Mouse (Mus musculus) right cerebral cortex, postnatal 36 days (tissue): ENCODE data around the gene Tmem88.

Experiments used
- DNase-seq, 2 experiments: peaks; one replicate each; pipeline ENCODE4 v3.0.0; 2022; ENCODE audit warnings: low spot score in 2 of 2, mixed read lengths in 1 of 2

Tmem88 gene

DNA sequence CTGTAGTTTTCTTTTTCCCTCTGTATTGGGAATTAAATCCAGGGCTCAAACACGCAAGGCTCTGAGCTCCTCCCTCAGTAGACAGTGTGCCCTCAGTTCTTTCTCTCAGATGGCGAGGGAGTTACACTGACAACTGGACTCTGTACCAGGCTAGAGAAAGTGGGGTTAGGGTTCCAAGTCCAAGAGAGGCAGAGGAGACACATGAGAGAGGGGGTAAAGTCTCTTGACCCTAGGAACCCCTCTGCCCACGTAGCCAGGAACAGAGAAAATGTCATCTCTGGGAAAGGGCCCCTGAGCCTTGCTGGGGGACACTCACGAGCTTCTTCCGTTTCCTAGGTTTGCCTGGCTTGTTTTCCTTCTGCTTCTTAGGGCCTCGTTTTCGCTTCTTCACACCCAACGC is 33.7 kb downstream of the Tmem88 start:
- DNase-seq, result no peak

- no peak for DNase-seq
Observed at GRCm38 (mm10) chr11:69362479-69362878, 35.6 kb downstream of the Tmem88 start.

DNA sequence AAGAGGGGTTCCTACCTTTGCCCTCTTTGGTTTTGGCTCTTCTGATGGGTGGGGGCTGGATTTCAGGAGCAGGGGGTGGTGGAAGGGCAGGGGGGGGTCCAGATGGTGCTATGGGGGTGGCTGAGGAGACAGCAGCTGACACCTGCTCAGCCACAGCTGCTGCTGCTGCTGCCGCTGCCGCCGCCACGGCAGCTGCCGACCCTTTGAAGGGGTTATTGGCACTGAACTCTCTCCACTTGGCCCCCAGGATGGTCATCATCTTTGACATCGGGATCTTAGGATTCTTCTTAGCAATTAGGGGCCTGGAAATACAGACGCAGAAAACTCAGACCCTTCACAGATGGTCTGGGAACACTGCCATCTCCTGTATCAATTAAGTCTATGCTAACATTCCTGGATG is 36.0 kb downstream of the Tmem88 start:
- no peak for DNase-seq

- no peak for DNase-seq
Observed at GRCm38 (mm10) chr11:69357690-69358089, 40.3 kb downstream of the Tmem88 start.

DNA sequence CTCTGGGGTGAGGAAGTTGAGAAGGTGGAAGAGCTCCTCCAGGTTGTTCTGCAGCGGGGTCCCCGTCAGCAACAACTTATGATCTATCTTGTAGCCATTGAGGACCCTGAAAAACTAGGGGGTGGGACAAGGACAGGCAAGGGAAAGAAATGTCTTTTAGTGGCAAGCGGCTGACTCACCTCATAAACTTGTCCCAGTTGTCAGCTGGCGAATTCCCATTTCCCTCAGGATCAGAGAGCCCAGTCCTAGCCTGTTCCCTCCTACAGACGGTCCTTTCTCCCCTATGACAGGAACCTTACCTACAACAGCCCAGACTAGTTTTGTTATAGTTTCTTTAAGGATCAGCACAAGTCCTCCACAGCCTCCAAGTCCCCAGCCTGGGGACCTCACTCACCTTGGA is 41.5 kb downstream of the Tmem88 start:
- no peak for DNase-seq
